Mouse (Mus musculus) liver, embryonic 11.5 days (tissue): ENCODE measurements at regions not wholly inside any gene's neighbourhood (a gene's known extent, or its start where the extent isn't known, plus 50 kb on each side); places are given as distances from the start of the nearest gene placed in this dataset.

Experiments used
- ATAC-seq: fragments of 200-750 bp; cut with Nextera tagmentation; replicated peaks from 2 replicates; pipeline ENCODE4 v1.8.0; 2017; ENCODE audit warnings: moderate number of reproducible peaks, mild to moderate bottlenecking, moderate TSS enrichment, moderate library complexity; ENCODE audit not compliant: low FRiP score
- DNase-seq: peaks from one replicate; pipeline ENCODE4 v3.0.0-alpha.2; 2017; ENCODE audit warnings: low spot score
- H3K27ac ChIP-seq: fragments of 300-500 bp; sonication (generic); 2 replicates; pipeline ENCODE4 v1.5.1; 2014; ENCODE audit warnings: mild to moderate bottlenecking, low read depth, low read length, control low read depth
- H3K27me3 ChIP-seq: fragments of 300-500 bp; sonication (generic); replicated peaks from 2 replicates; pipeline ENCODE4 v1.6.1; 2014; ENCODE audit warnings: low read length, mixed read lengths; ENCODE audit not compliant: control insufficient read depth, insufficient read depth
- H3K36me3 ChIP-seq: fragments of 300-500 bp; sonication (generic); 2 replicates; pipeline ENCODE4 v1.6.1; 2014; ENCODE audit warnings: mild to moderate bottlenecking, low read length, moderate library complexity, mixed read lengths; ENCODE audit not compliant: control insufficient read depth, insufficient read depth
- H3K4me1 ChIP-seq: fragments of 300-500 bp; sonication (generic); replicated peaks from 2 replicates; pipeline ENCODE4 v1.6.1; 2014; ENCODE audit warnings: low read length, mixed read lengths; ENCODE audit not compliant: control insufficient read depth, insufficient read depth
- H3K4me2 ChIP-seq: fragments of 300-500 bp; sonication (generic); 2 replicates; pipeline ENCODE4 v1.6.1; 2014; ENCODE audit warnings: mild to moderate bottlenecking, control low read depth, moderate library complexity
- H3K4me3 ChIP-seq: fragments of 300-500 bp; sonication (generic); 2 replicates; pipeline ENCODE4 v1.5.1; 2014; ENCODE audit warnings: low read depth, low read length, control low read depth
- H3K9ac ChIP-seq: fragments of 300-500 bp; sonication (generic); 2 replicates; pipeline ENCODE4 v1.6.1; 2014; ENCODE audit warnings: low read depth, low read length, control low read depth
- H3K9me3 ChIP-seq: fragments of 300-500 bp; sonication (generic); 2 replicates; pipeline ENCODE4 v1.6.1; 2016; ENCODE audit warnings: low read length, inconsistent platforms, mixed read lengths; ENCODE audit not compliant: control insufficient read depth
- WGBS: fragments of 180-500 bp; shearing (Covaris S2); extraction: QIAGEN DNeasy Blood & Tissue Kit; methylation state at CpG from one replicate; pipeline ENCODE4 v1.1.7; 2014; 5-methylcytosine and 5-hydroxymethylcytosine counted together

- Histone ChIP-seq H3K36me3 (no peaks in the 10 kb centered on the region), H3K4me3 (no peak overlapping the region), H3K9me3 (no peaks in the 10 kb centered on the region), H3K9ac (no peak overlapping the region), H3K4me2 (no peak overlapping the region), H3K27me3 (peaks cover 9% of the 10 kb centered on the region), H3K4me1 (no peaks in the 10 kb centered on the region), H3K27ac (no peak overlapping the region)
- ATAC-seq, result no peak
- 63% methylated on average over 8 of the region's 8 CpGs for whole genome bisulfite sequencing
- no peak for DNase-seq
Measured at GRCm38 (mm10) chr6:89013690-89014061, 111.6 kb downstream of the Tpra1 start.

- ATAC-seq, result no peak
- no peaks in the 10 kb centered on the region for H3K36me3 ChIP-seq
- no peak overlapping the region for H3K9ac ChIP-seq
- H3K9me3 ChIP-seq, result no peaks in the 10 kb centered on the region
- no peak for DNase-seq
- H3K4me3 ChIP-seq, result no peak overlapping the region
- no peak overlapping the region for H3K4me2 ChIP-seq
- 40% methylated on average over 11 of the region's 11 CpGs for WGBS
- H3K27me3 ChIP-seq, result 0 out of 2 replicates have a peak, but pooled peaks cover 2% of the 10 kb centered on the region
- H3K27ac ChIP-seq, result no peak overlapping the region
- no peaks in the 10 kb centered on the region for H3K4me1 ChIP-seq
Measured at GRCm38 (mm10) chr6:89024101-89024650, 122.1 kb downstream of the Tpra1 start.

- no peak overlapping the region for H3K9ac ChIP-seq
- peaks cover 3% of the 10 kb centered on the region for H3K27me3 ChIP-seq
- no peaks in the 10 kb centered on the region for H3K9me3 ChIP-seq
- 40% methylated on average over 5 of the region's 5 CpGs for WGBS
- H3K4me3 ChIP-seq, result no peak overlapping the region
- no peaks in the 10 kb centered on the region for H3K4me1 ChIP-seq
- H3K4me2 ChIP-seq, result no peak overlapping the region
- H3K27ac ChIP-seq, result no peak overlapping the region
- ATAC-seq (no peak), DNase-seq (no peak)
- H3K36me3 ChIP-seq, result no peaks in the 10 kb centered on the region
Measured at GRCm38 (mm10) chr6:89033433-89034298, 131.6 kb downstream of the Tpra1 start.

GRCm38 (mm10) chr6:89034455-89034854 is 132.4 kb downstream of the Tpra1 start:
- Histone ChIP-seq H3K9ac (no peak overlapping the region), H3K27me3 (peaks cover 3% of the 10 kb centered on the region), H3K4me2 (no peak overlapping the region), H3K4me3 (no peak overlapping the region), H3K9me3 (no peaks in the 10 kb centered on the region), H3K27ac (no peak overlapping the region), H3K4me1 (no peaks in the 10 kb centered on the region), H3K36me3 (no peaks in the 10 kb centered on the region)
- DNase-seq (no peak), ATAC-seq (no peak)
- 58% methylated on average over 3 of the region's 3 CpGs for WGBS

- no peak overlapping the region for H3K27ac ChIP-seq
- H3K9me3 ChIP-seq, result no peaks in the 10 kb centered on the region
- no peaks in the 10 kb centered on the region for H3K4me1 ChIP-seq
- H3K9ac ChIP-seq, result no peak overlapping the region
- no peaks in the 10 kb centered on the region for H3K36me3 ChIP-seq
- no peak for ATAC-seq
- 69% methylated on average over 13 of the region's 13 CpGs for WGBS
- peaks cover 3% of the 10 kb centered on the region for H3K27me3 ChIP-seq
- DNase-seq, result no peak
- no peak overlapping the region for H3K4me2 ChIP-seq
- no peak overlapping the region for H3K4me3 ChIP-seq
Measured at GRCm38 (mm10) chr6:89035061-89035835, 133.2 kb downstream of the Tpra1 start.

- Histone ChIP-seq H3K27me3 (peaks cover 3% of the 10 kb centered on the region), H3K4me3 (no peak overlapping the region), H3K4me1 (no peaks in the 10 kb centered on the region), H3K36me3 (no peaks in the 10 kb centered on the region), H3K9me3 (no peaks in the 10 kb centered on the region), H3K27ac (no peak overlapping the region), H3K4me2 (no peak overlapping the region), H3K9ac (no peak overlapping the region)
- 63% methylated on average over 4 of the region's 4 CpGs for WGBS
- DNase-seq (no peak), ATAC-seq (no peak)
Measured at GRCm38 (mm10) chr6:89035836-89036156, 133.7 kb downstream of the Tpra1 start.

- ATAC-seq (no peak), DNase-seq (no peak)
- Histone ChIP-seq H3K9ac (no peak overlapping the region), H3K4me3 (no peak overlapping the region), H3K4me1 (no peaks in the 10 kb centered on the region), H3K4me2 (no peak overlapping the region), H3K27ac (no peak overlapping the region), H3K27me3 (peaks cover 3% of the 10 kb centered on the region; the same call in 1 of the 2 replicates), H3K36me3 (no peaks in the 10 kb centered on the region), H3K9me3 (no peaks in the 10 kb centered on the region)
- WGBS, result 37% methylated on average over 2 of the region's 2 CpGs
Measured at GRCm38 (mm10) chr6:89037392-89037791, 135.3 kb downstream of the Tpra1 start.

- Histone ChIP-seq H3K4me3 (no peak overlapping the region), H3K4me2 (no peak overlapping the region), H3K36me3 (no peaks in the 10 kb centered on the region), H3K27ac (no peak overlapping the region), H3K9me3 (no peaks in the 10 kb centered on the region), H3K9ac (no peak overlapping the region), H3K4me1 (no peaks in the 10 kb centered on the region), H3K27me3 (peaks cover 3% of the 10 kb centered on the region; the same call in 1 of the 2 replicates)
- WGBS, result 47% methylated on average over 7 of the region's 7 CpGs
- ATAC-seq (no peak), DNase-seq (no peak)
Measured at GRCm38 (mm10) chr6:89037901-89038300, 135.8 kb downstream of the Tpra1 start.
